Mouse (Mus musculus) gastrocnemius, postnatal 10 days (tissue): ENCODE results near the gene Cdkal1. TPM values are rescaled to one million over a fixed set of nuclear protein-coding genes. Genes with fewer than 3 reads are reported as not detected.
A peak's percentile ranks its signal among the peaks of the same experiment; 100 is the strongest.

Experiments
- DNase-seq: peaks from one replicate; pipeline ENCODE4 v3.0.0; 2021; ENCODE audit warnings: mixed read lengths
- total RNA-seq, 2 experiments: library from RNA; stranded (reverse); gene quantifications; 2 replicates each; pipeline ENCODE4 v1.2.3; 2021

Cdkal1 gene
- total RNA-seq, 2 experiments from 2014 or later = 28.5 to 29.4 TPM

DNA sequence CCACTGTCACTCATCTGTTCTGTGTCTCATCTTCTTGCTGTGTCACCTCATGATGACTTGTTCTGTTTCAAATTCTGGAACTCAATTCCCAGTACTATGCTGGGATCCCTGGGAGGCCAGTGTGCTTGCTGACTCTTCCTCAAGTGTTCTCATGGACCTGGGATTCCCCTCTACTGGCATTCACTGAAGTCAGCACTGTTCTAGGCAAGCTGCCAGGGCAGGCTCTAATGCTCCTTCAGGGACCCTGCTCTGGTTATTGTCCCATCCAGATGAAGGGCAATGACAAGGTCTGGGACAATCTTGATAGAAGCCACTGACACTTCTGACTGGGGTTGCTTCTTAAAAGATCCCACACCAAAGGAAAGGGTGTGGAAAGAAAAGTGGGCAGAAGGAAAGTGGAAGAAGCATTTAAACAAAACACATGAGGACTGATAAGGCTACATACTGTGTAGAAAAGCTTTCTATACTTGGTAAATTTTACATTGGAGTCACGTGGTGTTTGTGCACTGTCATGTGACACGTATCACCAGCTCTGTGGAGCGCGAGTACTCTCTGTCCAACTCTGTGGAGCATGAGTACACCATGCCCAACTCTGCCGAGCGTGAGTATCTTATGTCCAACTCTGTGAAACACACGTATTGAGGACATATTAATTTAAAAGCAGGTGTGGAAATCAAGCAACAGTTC, 227.9 kb downstream of the Cdkal1 start:
- DNase-seq = peak; percentile 59

DNA sequence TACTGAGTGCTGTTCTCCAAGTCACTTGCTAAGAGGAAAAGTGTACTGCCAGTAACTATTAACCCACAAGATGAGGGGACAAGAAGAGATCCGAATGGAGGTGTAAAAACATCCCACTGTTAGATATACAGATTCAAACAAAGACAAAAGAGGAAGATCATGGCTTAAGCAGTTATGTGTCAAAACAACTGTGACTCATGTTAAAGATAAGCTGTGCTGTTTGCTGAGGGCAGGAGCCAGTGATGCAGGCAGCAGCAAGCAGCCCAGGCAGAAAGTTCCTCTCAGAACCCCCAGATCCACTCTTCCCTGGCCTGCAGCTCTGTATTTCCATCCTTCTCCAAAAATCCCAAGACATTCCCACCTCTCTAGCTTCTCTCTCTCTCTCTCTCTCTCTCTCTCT, 230.5 kb downstream of the Cdkal1 start:
- DNase-seq = no peak

DNA sequence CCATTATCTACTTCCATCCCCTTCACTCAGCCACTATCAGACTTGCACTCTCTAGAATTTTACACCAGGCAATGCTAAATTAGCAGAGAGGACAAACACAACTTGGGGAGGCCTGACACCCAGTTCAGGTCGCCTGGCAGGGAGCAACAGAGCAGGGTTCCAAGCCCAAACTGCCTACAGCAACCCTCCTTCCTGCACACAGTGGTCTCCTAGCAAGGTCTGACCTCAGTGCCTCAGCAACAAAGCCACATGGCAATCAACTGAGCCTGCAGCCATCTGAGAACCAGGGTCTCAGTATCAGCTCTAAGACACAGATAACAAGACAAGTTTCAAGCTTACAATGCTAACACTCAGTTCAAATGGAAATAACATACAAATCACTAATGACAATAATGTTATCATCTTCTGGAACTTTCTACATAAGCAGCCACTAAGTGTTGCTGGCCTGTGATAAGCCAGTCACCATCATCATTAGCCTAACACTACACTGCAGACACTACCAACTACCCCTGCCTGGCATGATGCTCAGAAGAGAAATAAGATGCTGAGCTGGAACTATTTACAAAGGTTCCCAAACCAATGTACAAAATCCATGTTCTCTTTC, 231.7 kb downstream of the Cdkal1 start:
- DNase-seq = no peak

DNA sequence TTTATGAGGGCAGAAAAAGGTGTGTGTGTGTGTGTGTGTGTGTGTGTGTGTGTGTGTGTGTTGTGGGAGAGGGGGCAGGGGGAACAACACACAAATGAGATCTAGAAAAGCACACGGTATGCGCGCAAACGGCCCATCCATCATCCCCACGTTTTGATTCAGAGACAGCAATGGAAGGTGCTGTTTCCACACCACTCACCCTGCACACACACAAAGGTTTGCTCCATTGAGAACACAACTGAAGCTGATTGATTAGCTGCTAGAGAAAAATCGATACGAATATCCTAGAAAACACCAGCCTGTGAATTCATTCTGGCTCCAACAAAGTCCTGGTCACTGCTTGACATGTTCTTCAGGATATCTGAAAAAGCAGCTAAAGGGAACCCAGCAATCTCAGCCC, 233.6 kb downstream of the Cdkal1 start:
- DNase-seq = no peak

DNA sequence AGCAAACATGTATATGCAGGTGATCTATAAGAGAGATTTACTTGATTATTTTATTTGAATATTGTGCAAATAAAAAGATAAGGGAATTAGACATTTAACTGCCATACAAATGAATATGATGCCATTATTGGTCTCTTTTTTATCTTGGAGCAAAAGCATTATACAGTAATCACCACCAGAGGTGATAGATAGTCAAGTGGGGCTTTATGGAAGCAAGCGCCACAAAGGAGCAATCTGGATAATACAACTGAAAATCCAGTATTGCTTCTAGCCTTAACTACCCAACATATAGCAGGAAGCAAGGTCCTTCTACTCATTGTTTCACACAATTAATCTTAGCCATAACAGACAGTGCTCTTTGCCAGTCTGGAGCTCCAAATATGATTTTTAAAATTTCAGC, 234.1 kb downstream of the Cdkal1 start:
- DNase-seq = no peak

DNA sequence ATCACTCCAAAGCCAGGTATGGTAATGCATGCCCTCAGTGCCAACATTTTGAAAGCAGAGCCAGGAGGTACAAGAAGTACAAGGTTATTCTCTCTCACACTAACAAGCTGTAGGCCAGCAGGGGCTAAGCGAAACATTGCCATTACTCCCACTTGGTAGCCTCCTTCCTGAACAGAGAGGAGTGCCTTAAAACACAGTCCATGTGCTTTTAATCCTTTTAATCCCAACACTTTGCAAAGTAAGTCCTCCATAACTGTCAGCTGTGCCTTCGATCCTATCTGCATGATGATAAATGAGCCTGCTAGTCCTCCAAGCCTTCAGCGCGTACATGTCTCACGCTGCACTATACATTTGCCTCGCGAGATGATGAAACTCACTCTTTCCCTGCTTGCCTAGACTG, 234.6 kb downstream of the Cdkal1 start:
- DNase-seq = no peak

DNA sequence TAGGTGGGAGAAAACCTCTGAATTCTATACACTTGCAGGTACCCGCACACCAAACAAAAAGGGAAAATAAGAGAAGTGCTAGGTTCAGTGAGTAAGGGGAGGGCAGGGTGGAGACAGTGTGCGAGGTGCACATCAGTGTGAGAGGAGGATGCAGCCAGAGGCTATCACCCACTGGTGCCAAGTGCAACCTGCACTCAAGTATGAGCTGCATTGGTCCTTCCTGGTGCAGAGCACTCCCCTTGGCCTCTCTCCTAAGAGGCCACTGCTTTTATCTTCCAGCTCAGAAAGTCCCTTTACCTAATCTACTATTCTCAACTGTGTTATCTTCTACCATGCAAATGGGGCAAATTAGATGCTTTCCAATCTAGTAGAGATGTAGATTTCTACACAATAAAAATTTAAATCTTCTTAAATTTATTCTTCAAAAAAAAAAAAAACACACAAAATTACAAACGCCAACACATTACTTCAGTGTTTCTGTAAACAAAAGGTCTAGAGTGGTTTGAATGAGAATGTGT, 238.8 kb downstream of the Cdkal1 start:
- no peak for DNase-seq

DNA sequence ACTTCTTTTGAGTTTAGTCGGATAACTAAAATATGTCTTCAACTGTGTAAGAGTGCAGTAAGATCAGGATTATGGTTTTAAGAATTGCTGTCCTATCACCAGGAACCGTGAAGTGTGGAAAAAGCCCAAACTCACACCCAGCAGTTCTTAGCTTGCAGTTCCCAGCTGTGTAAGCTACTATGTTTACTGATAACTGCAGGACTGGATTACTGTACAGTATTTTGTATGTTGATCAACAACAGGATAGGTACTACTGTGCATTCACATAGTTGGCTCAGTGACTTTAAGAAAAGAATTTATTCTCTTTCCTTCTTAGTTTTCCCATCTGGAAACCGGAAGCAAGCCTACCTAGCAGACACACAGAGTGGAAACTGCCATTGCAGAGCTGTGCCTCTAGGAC, 239.5 kb downstream of the Cdkal1 start:
- DNase-seq = no peak

DNA sequence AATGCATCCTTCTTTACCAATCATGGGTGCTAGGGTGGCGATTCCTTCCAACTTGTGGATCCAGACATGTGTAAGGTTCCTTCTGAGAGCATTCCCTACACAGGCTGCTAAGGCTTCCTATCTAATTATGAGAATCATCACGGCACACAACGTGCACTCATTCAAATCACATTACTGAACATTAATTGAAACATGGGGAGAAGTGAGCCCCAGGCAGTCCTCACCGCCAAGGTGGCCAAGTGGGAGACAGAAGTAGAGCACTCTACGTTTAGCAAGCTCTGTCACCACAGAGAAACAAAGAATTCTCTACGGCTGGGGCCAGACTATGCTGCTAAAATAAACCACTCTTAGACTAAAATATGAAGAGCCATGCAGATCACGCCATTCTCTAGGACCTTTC, 240.4 kb downstream of the Cdkal1 start:
- DNase-seq = no peak

DNA sequence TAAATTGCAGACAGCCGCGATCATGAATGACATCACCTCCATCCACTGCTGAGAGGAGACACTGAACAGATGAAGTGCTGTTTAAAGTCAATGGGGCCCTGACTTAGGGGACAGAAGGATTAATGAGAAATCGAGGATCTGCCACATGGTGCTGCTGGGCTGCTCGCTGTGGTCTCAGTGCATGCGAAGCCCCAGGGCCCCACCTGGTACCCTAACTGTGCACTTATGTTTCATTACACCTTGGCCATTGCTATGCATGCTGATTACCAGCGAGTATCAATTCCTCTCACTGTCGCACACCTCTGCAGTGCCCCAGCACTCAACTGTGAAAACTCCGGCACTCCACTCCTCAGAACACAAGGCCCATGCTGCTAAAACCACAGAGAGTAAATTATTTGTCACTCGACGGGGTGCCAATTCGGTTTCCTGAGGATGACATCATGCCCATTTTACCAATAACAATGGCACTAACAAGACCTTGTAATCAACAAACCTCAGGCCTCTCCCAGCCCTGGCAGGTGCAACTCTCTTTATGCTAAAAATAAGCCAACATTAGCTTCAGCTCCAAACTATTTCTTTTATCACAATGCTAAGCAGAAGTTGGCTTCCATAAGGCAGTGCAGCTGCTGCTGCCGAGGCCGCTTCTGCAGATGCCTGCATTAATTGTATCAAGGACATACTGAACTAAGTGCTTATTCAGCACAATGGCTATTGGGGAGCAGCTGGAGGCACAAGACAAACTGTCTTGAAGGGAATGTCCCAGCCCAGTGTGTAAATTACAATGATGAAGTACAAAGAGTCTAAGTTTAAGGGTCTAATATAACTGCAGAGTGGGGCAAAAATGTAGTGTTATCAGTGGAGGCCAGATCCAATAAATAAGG, 245.2 kb downstream of the Cdkal1 start:
- DNase-seq = no peak

DNA sequence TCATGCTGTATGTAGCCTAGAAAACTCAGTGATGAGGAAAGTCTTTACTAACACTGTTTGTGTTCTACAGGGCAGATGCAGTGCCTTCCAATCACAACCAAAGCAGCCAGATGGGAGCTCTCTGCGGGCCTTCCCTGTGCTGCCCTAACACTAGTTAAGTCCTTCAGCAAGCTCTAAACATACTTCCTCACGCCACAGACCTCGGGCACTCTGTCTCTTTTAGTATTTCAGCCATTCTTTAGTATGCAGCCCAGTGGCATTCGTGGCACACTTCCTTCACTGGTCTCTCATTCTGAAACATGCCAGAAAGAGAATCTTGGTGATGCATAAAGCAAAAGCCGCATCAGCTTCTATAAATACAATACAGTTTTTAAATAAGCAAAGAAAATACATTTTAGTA, 246.0 kb downstream of the Cdkal1 start:
- DNase-seq = no peak

DNA sequence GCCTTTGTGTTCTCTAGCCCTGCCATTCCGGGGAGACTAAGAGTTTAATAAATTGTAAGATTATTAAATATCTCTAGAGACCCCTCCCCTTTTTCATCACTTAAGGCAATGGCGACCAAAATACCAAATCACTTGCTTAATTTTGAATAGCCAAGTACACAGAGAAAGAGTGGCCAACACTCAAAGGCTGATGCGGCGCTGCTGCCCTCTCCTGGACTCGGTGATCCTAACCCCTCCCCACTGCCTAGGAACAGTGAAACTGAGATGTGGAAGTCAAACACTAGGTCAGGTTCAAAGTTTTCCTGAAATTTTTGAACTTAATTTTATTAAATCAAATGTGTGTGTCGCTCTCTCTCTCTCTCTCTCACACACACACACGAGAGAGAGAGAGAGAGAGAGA, 251.2 kb downstream of the Cdkal1 start:
- DNase-seq = peak; percentile 71

DNA sequence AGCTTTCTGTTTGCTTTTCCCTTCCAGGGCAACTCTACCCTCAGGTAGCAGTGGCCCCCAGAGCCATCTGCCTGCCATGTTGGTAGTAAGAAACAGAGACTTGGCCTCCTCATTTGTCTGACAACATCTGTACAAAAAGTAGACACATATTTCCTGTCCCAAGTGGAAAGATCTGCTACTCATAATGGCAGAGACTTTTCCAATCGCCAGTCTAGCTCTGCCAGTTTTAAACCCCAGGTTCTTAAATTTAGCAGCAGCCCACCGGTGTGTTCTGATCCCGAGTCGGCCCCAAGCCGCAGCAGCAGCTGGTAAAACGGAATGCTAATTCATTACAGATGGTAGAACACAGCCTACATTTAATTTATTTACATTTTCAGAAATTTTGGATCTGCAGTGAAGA, 251.9 kb downstream of the Cdkal1 start:
- DNase-seq = no peak

DNA sequence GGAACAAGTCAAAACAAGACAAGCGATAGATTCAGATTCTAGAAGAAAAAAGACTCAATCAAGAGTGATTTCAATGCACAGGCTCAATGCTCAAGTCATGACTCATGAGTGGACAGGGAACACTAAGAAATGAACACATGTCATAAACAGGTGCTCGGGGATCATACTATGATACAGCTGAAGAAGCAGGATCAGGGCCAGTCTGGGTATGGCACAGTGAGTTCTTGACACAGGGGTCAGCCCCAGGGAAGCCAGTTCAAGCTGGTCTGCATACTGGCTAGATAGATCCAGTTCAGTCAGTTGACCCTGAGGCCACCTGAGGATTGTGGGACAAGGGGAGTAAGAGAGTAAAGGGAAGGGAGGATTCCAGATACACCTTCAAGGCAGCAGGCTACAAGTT, 254.4 kb downstream of the Cdkal1 start:
- DNase-seq = no peak

DNA sequence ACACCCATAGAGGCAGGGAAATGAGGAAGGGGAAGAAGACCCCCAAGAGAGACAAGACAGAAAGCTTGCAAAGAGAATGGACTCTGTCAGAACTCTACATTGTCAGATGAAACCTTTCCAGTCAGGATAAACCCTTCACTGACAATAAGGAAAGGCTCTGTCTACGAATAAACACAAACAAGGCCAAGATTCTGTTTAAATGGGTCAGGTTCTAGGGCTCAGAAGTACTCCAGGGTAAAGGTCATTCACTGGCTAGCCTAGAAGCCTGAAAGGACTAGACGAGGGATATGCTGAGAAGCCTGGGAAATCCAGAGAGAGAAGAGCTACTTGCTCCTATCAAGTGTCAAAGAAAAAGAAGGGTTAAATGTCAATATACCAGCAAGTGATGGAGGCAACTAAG, 255.8 kb downstream of the Cdkal1 start:
- DNase-seq = no peak

DNA sequence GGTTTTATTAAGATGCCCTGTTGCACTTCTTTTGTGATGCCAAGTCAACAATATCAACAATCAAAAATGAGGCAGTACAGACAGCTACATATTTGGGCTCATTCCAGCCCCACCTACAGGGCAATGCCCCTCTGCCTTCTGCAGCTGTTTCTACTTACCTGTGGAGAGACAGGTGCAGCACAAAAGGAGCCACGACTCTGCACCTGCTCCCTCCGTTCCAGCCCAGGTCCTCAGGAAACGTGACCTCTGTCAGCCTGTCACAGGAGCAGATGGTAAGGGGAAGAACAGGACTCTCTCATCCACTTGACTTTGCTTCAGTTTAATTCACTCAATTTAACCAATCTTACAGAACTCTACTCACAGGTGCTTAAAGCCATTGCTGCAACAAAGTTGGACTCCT, 258.7 kb downstream of the Cdkal1 start:
- no peak for DNase-seq

DNA sequence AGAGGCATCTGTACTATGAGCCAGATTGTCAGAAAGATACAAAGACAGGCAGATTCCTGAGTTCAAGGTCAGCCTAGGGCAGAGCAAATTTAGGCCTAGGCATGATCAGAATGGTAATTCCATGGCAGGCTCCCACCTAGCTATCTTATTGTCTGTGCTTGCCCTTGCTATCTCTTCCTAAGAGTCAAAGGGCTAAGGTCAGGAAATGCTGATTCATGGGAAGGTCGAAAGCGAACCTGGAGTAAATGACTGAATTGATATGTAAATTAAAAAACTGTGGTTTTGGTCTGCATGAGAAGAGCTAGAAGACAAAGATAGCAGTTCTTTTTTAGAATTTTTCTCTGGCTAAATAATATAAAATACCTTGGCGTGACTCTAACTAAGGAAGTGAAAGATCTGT, 262.4 kb downstream of the Cdkal1 start:
- no peak for DNase-seq

DNA sequence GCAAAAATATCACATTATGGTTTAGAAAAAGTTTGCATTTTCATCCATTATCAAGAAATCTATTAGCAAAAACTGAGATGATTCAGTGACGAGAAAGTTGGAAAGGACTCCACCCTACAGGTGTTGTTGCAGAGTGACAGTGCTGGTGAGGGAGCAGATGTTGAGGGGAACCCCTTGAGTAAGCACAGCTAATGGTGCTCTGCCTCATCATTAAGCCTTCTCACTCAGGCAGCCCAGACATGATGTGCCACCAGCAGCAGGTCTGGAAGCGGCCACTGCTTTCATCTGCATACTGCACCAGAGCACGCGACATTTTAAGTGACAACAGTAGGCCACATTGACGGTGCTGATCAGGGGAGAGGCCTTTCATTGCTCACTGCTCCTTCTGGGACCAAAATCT, 264.8 kb downstream of the Cdkal1 start:
- DNase-seq = no peak

DNA sequence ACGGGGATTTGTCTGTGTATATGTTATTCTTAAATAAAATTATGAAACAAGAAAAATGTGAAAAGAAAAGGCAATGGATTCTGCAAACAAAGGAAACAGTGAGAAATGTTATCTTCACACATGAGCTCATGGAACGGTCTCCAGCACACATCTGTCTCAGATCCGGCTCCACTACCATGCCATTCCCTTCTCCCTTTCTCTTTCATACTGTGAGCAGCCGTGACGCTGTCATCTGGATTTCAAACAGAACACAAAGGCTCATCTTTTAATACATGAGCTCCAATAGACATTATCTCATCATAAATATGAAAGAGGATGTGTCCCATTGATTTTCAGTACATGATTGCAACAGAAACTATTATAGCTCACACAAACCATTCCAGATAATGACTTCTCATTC, 265.3 kb downstream of the Cdkal1 start:
- no peak for DNase-seq

DNA sequence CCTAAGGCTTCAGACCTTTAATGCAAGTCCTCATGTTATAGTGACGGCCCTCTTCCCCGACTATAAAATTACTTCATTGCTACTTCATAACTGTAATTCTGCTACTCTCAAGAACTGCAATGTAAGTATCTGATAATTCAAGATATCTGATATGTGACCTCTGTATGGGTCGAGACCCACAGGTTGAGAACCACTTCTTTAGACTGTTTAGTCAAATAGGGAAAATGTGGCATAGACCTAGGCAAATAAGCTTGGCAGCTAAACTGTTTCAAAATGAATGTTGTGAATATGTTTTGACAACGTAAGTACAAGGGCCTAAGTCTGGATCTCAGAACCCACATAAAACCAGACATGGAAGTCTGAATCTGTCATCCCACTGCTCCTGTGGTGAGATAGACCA, 266.8 kb downstream of the Cdkal1 start:
- no peak for DNase-seq

DNA sequence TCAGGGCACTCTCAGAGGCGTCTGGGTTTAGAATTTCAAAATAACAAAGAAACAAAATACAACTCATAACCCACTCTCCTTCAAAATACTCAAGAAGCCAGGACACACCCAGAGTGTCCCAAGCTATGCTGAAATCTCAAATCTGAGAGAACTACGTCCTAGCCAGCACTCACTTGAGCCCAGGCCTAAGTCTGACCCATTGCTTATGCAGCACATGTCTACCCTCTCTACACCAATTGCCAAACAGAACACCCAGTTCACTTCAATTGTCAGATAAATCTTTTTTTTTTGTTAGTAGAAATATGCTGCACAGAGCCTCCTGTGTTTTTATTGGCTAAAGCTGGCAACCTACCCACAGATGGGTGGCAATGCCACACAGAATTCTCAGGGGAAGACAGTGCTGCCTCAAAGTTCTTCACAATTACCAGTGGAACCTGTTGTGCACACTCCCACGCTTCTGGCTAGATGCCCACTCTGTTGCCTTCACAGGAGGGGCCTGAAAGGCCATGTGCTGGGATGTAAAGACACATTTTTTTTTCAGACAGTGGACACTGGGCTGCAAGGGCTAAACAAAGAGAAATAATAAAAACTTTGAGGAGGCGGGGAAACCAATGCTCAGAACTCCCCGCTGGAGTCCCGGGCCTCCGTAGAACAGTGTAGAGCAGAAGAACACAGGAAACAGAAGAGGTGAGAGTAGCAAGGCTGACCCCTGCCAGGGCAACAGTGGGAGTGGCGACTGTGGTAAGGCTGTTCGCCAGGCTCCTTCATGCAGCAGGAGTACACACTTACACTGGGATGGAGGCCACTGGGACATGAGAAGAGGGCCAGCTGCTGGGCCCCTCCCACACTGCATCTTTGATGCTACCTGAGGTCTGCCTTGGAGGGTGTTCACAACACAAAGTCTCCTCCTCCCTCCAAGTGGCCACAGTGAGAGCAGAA, 273.4 kb downstream of the Cdkal1 start:
- peak; percentile 10 for DNase-seq

DNA sequence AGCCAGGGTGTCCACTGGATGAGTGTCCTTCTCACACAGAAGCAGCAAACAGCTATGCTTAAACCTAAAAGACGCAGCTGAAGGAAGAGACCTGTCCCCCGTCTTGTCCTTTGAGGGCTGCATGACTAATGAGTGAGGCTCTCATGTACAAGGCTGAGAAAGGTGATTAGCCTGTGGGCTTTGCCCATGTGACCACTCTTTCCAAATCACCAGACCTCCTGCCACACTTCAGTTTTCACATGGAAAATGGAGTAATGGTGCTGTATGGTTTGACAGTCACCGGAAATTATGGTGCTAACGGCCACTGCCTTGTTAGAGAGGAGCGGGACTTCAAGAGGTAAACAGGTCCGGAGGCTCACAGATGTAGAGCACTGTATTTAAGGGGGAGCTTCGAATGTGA, 274.7 kb downstream of the Cdkal1 start:
- DNase-seq = no peak
